Mouse (Mus musculus): ENCODE results near the gene Nsfl1c.

GRCm38 (mm10) chr2:151525520-151525919, 31.5 kb downstream of the Nsfl1c start:
- TF ChIP-seq POLR2AphosphoS2 (IDR thresholded peaks at IDR 0.05; ENCODE audit: insufficient read length, low read depth) (no peak), MYOD1 (IDR thresholded peaks at IDR 0.05; ENCODE audit: control insufficient read depth in 1 of 3, insufficient read length in 2 of 3, low read depth in 2 of 3) (no peak), REST (IDR thresholded peaks at IDR 0.05; ENCODE audit: insufficient read depth, insufficient read length) (no peak), E2F4 (IDR thresholded peaks at IDR 0.05; ENCODE audit: insufficient read depth) (no peak), MAX (IDR thresholded peaks at IDR 0.05; ENCODE audit: low read depth) (no peak), TCF12 (IDR thresholded peaks at IDR 0.05; ENCODE audit: insufficient read depth, poor library complexity, severe bottlenecking) (no peak)

All from myocyte (in vitro differentiated cells).